Mouse (Mus musculus) hindbrain, embryonic 14.5 days (tissue): ENCODE results near the gene Sestd1. TPM values are rescaled to one million over a fixed set of nuclear protein-coding genes. Genes with fewer than 3 reads are reported as not detected.

Source experiments
- ATAC-seq: fragments of 200-750 bp; cut with Nextera tagmentation; 2 replicates; pipeline ENCODE4 v1.8.0; 2017; ENCODE audit warnings: moderate number of reproducible peaks, mild to moderate bottlenecking, moderate TSS enrichment, moderate library complexity; ENCODE audit not compliant: low FRiP score
- DNase-seq: peaks from one replicate; pipeline ENCODE4 v3.0.0-alpha.2; 2015; ENCODE audit warnings: low spot score
- H3K27ac ChIP-seq: fragments of 300-500 bp; sonication (generic); 2 replicates; pipeline ENCODE4 v1.5.1; 2014; ENCODE audit warnings: mild to moderate bottlenecking, moderate library complexity
- H3K27me3 ChIP-seq: fragments of 300-500 bp; sonication (generic); 2 replicates; pipeline ENCODE4 v1.6.1; 2014; ENCODE audit warnings: mild to moderate bottlenecking, low read length, mixed read lengths; ENCODE audit not compliant: control insufficient read depth, insufficient read depth
- H3K36me3 ChIP-seq: fragments of 300-500 bp; sonication (generic); replicated peaks from 2 replicates; pipeline ENCODE4 v1.6.1; 2014; ENCODE audit not compliant: control insufficient read depth, insufficient read depth
- H3K4me1 ChIP-seq: fragments of 300-500 bp; sonication (generic); replicated peaks from 2 replicates; pipeline ENCODE4 v1.6.1; 2014; ENCODE audit warnings: antibody characterized with exemption, low read length, mixed read lengths; ENCODE audit not compliant: control insufficient read depth, insufficient read depth
- H3K4me2 ChIP-seq: fragments of 300-500 bp; sonication (generic); replicated peaks from 2 replicates; pipeline ENCODE4 v1.6.1; 2014; ENCODE audit warnings: mild to moderate bottlenecking, moderate library complexity
- H3K4me3 ChIP-seq: fragments of 300-500 bp; sonication (generic); replicated peaks from 2 replicates; pipeline ENCODE4 v1.5.1; 2014; ENCODE audit warnings: mild to moderate bottlenecking, low read length
- H3K9ac ChIP-seq: fragments of 300-500 bp; sonication (generic); 2 replicates; pipeline ENCODE4 v1.6.1; 2014
- H3K9me3 ChIP-seq: fragments of 300-500 bp; sonication (generic); 2 replicates; pipeline ENCODE4 v1.6.1; 2016; ENCODE audit warnings: low read length; ENCODE audit not compliant: control insufficient read depth
- WGBS: fragments of 180-500 bp; shearing (Covaris S2); extraction: QIAGEN DNeasy Blood & Tissue Kit; methylation state at CpG from one replicate; pipeline ENCODE4 v1.1.7; 2014; 5-methylcytosine and 5-hydroxymethylcytosine counted together
- polyA plus RNA-seq: library from polyadenylated mRNA; unstranded; fragments of >200 nt; fragmentation: Nextera tagmentation; extraction: Ambion mirVana; gene quantifications from 2 replicates; pipeline ENCODE4 v1.2.1, GENCODE M21; 2014

The Sestd1 gene
- polyA plus RNA-seq, 1 experiment from 2014 or later = 51.7 TPM

DNA sequence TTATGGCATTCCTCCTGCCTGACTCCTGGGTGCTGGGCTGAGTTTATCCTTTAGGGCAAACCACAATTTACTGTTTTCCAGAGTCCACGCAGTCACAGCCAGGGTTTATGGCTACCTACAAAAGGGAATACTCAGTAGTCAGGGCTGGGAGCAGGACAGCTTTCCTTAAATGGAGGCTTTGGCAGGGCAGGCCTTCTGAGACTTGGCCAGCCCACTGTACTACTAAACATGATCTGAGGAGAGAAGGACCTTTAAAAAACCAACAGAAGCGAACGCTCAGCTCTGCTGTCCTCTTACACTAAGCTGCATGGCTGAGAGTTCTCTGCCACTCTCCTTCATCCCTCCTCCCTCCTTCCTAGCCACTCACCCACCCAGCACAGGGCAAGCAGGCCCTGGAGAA is 34.6 kb downstream of the Sestd1 start:
- Histone ChIP-seq H3K4me2 (no peak overlapping the region), H3K9ac (no peak overlapping the region), H3K36me3 (peaks cover 18% of the 10 kb centered on the region; the same call in 1 of the 2 replicates), H3K4me1 (peaks cover 11% of the 10 kb centered on the region), H3K9me3 (no peaks in the 10 kb centered on the region), H3K27me3 (no peaks in the 10 kb centered on the region), H3K4me3 (no peak overlapping the region), H3K27ac (no peak overlapping the region)
- ATAC-seq (no peak), DNase-seq (no peak)
- WGBS = 84% methylated on average over 3 of the region's 3 CpGs

DNA sequence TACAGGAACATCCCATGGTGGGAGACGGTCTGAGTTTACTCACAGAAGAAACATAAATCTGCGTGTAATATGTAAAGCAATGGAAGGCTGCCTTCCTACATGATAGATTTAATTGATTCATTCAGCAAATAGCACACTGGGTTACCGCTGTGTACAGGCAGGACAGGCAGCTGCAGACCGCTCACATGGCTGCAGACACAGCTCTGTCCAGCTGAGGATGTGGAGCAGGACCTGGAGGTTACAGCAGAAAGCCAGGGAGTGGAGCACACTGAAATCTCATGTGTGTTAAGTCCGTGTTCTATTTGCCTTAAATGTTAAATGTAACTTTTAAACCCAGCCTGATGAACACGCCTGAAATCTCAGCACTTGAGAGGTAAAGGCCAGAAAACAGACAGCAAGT is 38.1 kb downstream of the Sestd1 start:
- Histone ChIP-seq H3K9me3 (no peaks in the 10 kb centered on the region), H3K27ac (no peak overlapping the region), H3K4me1 (no peaks in the 10 kb centered on the region), H3K4me2 (no peak overlapping the region), H3K27me3 (no peaks in the 10 kb centered on the region), H3K9ac (no peak overlapping the region), H3K4me3 (no peak overlapping the region), H3K36me3 (peaks cover 40% of the 10 kb centered on the region)
- no peak for DNase-seq
- 85% methylated on average over 6 of the region's 6 CpGs for WGBS
- ATAC-seq = no peak

DNA sequence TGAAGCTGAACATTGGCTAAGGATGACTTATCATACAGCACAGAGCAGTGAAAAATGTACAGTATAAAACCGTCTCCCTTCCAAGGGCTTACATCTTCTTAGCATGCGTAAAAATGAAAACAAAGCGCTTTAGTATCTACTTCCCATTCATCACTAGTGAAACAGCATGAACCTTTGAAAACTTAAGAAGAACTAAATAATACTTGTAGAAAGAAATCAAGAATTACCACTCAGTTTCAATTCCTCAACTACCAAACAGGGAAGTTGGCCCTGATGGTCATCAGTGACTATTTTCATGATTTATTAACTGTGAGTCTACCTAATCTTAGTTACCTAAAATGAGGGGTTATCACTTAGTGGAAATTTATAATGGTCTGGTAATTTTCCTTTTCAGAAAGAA is 41.8 kb downstream of the Sestd1 start:
- no peak overlapping the region for H3K4me2 ChIP-seq
- no peaks in the 10 kb centered on the region for H3K9me3 ChIP-seq
- ATAC-seq = no peak
- no peaks in the 10 kb centered on the region for H3K4me1 ChIP-seq
- no peak for DNase-seq
- no peak overlapping the region for H3K27ac ChIP-seq
- no peak overlapping the region for H3K4me3 ChIP-seq
- no peaks in the 10 kb centered on the region for H3K27me3 ChIP-seq
- no peak overlapping the region for H3K9ac ChIP-seq
- 97% methylated on average over 3 of the region's 3 CpGs for WGBS
- peaks cover 47% of the 10 kb centered on the region for H3K36me3 ChIP-seq

DNA sequence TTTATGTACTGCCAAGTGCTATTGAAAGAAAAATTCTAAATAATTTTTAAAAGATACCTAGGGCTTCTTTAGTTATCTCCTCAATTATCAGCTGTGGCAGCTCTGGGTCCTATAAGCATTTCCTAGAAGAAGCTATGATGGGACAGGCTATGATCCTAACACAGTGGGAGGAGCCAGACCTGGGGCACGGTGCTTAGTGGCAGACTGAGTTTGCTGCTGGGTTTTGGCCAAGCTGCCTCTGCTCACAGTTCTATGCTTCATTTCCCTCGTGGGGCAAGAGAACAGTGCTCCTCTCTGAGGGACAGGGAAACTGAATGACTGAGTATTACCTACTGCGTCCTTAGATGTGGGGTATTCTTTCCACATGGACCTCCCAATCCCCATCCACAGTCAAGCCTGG is 42.3 kb downstream of the Sestd1 start:
- no peaks in the 10 kb centered on the region for H3K27me3 ChIP-seq
- no peak overlapping the region for H3K9ac ChIP-seq
- DNase-seq (no peak), ATAC-seq (no peak)
- no peaks in the 10 kb centered on the region for H3K4me1 ChIP-seq
- H3K27ac ChIP-seq = no peak overlapping the region
- no peak overlapping the region for H3K4me2 ChIP-seq
- H3K9me3 ChIP-seq = no peaks in the 10 kb centered on the region
- peaks cover 47% of the 10 kb centered on the region for H3K36me3 ChIP-seq
- H3K4me3 ChIP-seq = no peak overlapping the region
- WGBS = 71% methylated on average over 3 of the region's 3 CpGs

DNA sequence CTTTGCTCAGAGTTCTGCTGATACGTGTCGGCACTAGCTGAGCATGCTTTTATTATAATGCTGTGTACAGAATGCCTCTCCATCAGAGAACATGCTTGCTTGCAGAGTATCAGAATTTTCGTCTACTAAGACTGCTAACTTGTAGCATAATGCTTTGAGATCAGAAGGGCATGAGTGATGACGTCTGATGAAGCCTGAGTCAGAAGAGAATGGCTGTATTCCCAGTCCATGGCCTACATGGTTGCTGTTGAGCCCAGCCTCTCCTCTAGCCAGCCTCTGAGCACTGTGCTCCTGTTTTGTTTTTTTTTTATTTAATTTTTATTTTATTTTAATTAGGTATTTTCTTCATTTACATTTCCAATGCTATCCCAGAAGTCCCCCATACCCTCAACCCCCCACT is 43.5 kb downstream of the Sestd1 start:
- Histone ChIP-seq H3K4me1 (no peaks in the 10 kb centered on the region), H3K36me3 (peaks cover 59% of the 10 kb centered on the region), H3K27ac (no peak overlapping the region), H3K4me2 (no peak overlapping the region), H3K27me3 (no peaks in the 10 kb centered on the region), H3K4me3 (no peak overlapping the region), H3K9me3 (no peaks in the 10 kb centered on the region), H3K9ac (no peak overlapping the region)
- DNase-seq = no peak
- ATAC-seq = no peak
- 87% methylated on average over 4 of the region's 4 CpGs for WGBS

DNA sequence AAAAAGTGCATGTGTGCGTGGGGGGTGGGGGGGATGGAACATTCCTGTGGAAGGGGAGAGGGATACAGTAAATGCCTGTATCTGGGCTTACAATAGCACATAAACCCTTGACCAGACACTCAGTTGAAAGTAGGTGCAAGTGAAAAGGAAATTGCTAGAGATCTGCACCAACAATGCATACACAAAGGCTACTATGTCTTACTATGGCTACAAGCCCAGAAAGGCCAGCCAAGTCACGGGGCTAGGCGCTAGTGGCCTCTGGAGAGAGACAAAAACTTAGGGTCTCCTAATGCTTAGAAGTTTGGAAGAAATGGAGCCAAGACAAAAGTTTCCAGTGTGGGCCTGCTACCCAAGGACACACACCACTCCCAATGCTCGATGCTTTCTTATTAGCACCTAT is 44.5 kb downstream of the Sestd1 start:
- Histone ChIP-seq H3K4me3 (no peak overlapping the region), H3K4me1 (no peaks in the 10 kb centered on the region), H3K9ac (no peak overlapping the region), H3K27me3 (no peaks in the 10 kb centered on the region), H3K36me3 (peaks cover 62% of the 10 kb centered on the region), H3K9me3 (no peaks in the 10 kb centered on the region), H3K27ac (no peak overlapping the region), H3K4me2 (no peak overlapping the region)
- 74% methylated on average over 4 of the region's 4 CpGs for WGBS
- ATAC-seq = no peak
- no peak for DNase-seq

DNA sequence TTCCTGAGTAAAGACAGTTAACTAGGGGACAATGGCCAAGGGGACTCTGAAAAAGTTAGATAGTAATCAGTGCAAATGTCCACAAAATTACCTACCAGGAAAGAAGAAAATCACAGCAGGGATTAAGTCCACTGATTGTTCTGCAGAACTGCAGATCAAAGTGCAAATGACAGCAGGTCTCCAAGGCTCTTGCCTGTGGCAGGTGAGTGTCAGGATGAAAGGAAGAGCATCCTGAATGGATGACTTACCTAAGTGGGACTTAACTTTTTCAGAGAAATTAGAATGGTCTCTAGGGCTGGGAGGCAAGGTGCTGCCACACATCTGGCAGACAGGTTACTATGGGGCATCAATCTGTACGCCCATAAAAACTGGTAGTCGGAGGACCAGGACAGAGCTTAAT is 47.8 kb downstream of the Sestd1 start:
- DNase-seq (no peak), ATAC-seq (no peak)
- no peak overlapping the region for H3K4me2 ChIP-seq
- peaks cover 43% of the 10 kb centered on the region for H3K36me3 ChIP-seq
- H3K27me3 ChIP-seq = no peaks in the 10 kb centered on the region
- H3K9ac ChIP-seq = no peak overlapping the region
- no peak overlapping the region for H3K27ac ChIP-seq
- H3K4me3 ChIP-seq = no peak overlapping the region
- H3K4me1 ChIP-seq = no peaks in the 10 kb centered on the region
- H3K9me3 ChIP-seq = no peaks in the 10 kb centered on the region
- WGBS = 97% methylated on average over 2 of the region's 2 CpGs

DNA sequence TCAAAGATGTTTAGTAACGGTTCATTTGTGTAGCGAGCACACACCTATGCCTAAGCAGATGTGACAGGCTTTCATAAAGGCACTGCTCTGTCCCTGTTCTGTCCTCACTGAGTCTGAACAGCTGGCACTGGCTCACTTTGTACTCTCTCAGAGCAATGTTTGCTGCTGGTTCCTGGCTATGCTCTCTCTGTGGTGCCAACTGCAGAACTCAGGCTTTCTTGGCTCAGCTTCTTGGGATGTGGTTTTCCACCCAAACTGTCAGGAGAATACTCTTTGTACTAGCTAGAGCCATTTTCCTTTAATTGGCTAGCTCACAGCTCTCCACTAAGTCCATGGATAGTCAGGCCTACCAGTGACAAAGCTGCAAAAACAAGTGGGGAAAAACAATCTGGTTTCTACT is 59.4 kb downstream of the Sestd1 start:
- H3K9ac ChIP-seq = no peak overlapping the region
- 74% methylated on average over 2 of the region's 2 CpGs for WGBS
- peaks cover 27% of the 10 kb centered on the region for H3K36me3 ChIP-seq
- no peaks in the 10 kb centered on the region for H3K4me1 ChIP-seq
- H3K4me3 ChIP-seq = no peak overlapping the region
- no peaks in the 10 kb centered on the region for H3K27me3 ChIP-seq
- no peak overlapping the region for H3K27ac ChIP-seq
- ATAC-seq (no peak), DNase-seq (no peak)
- H3K4me2 ChIP-seq = no peak overlapping the region
- H3K9me3 ChIP-seq = no peaks in the 10 kb centered on the region

DNA sequence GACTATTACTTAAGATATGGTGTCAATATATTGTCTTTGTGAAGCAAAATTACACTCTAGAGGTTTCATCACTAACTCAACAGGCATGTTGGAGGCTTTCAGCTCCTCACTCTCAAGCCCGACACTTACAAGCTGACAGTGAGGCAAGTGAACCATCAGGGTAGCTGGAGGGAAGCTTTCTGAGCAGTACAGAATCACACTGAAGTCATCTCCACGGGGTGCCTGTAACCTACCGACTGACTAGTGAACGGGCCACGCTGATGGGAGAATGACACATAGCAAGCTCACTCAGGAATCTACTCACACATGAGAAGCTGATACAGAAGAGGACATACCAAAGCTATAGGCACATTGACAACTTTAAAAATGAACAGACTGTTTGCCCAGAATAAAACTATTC is 67.5 kb downstream of the Sestd1 start:
- no peaks in the 10 kb centered on the region for H3K9me3 ChIP-seq
- no peaks in the 10 kb centered on the region for H3K4me1 ChIP-seq
- no peak overlapping the region for H3K4me2 ChIP-seq
- peaks cover 77% of the 10 kb centered on the region for H3K36me3 ChIP-seq
- 71% methylated on average over 5 of the region's 5 CpGs for WGBS
- no peak overlapping the region for H3K27ac ChIP-seq
- no peaks in the 10 kb centered on the region for H3K27me3 ChIP-seq
- no peak overlapping the region for H3K4me3 ChIP-seq
- ATAC-seq = no peak
- DNase-seq = no peak
- no peak overlapping the region for H3K9ac ChIP-seq

DNA sequence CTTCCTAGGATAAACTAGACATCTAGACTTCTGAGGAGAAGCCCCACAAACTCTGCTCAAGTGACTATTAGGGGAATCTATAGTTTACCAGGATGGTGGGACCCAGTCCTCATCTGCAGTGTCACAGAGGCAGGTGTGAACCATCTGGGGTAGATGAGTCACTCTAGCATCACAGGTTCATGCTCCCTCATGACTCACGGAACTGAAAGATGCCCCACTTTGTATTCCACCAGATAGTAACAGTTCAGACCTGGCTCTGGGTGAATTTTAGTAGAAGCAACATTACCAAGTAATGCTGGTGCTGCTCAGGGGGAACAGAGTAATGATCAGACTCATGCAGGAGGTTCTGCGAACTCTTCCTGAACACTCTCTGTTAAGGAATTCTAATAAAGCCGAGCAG is 73.4 kb downstream of the Sestd1 start:
- no peak for DNase-seq
- ATAC-seq = no peak
- H3K9ac ChIP-seq = no peak overlapping the region
- H3K4me1 ChIP-seq = no peaks in the 10 kb centered on the region
- WGBS = 93% methylated on average over 3 of the region's 3 CpGs
- H3K27me3 ChIP-seq = no peaks in the 10 kb centered on the region
- H3K36me3 ChIP-seq = peaks cover 52% of the 10 kb centered on the region
- H3K4me3 ChIP-seq = no peak overlapping the region
- H3K4me2 ChIP-seq = no peak overlapping the region
- no peak overlapping the region for H3K27ac ChIP-seq
- H3K9me3 ChIP-seq = no peaks in the 10 kb centered on the region
